Mouse (Mus musculus) stomach, embryonic 16.5 days (tissue): ENCODE results near the gene Tsc22d4. TPM values are rescaled to one million over a fixed set of nuclear protein-coding genes. Genes with fewer than 3 reads are reported as not detected.
"Not testable (repeated sequence)": the region's sequence is repeated elsewhere in the genome, so short reads cannot be mapped to it uniquely, and the experiment has no call there.

Source experiments
- ATAC-seq: fragments of 200-750 bp; cut with Nextera tagmentation; 2 replicates; pipeline ENCODE4 v1.8.0; 2017; ENCODE audit warnings: moderate number of reproducible peaks, moderate TSS enrichment; ENCODE audit not compliant: insufficient read depth, low FRiP score
- H3K27ac ChIP-seq: fragments of 300-500 bp; sonication (generic); 2 replicates; pipeline ENCODE4 v1.5.1; 2014; ENCODE audit warnings: low read length
- H3K27me3 ChIP-seq: fragments of 300-500 bp; sonication (generic); 2 replicates; pipeline ENCODE4 v1.6.1; 2014; ENCODE audit warnings: low read length, control low read depth, mixed read lengths; ENCODE audit not compliant: control insufficient read depth, insufficient read depth
- H3K36me3 ChIP-seq: fragments of 300-500 bp; sonication (generic); 2 replicates; pipeline ENCODE4 v1.6.1; 2014; ENCODE audit warnings: low read length; ENCODE audit not compliant: control insufficient read depth, insufficient read depth
- H3K4me1 ChIP-seq: fragments of 300-500 bp; sonication (generic); 2 replicates; pipeline ENCODE4 v1.6.1; 2014; ENCODE audit warnings: low read length, control low read depth, mixed read lengths; ENCODE audit not compliant: control insufficient read depth, insufficient read depth
- H3K4me2 ChIP-seq: fragments of 300-500 bp; sonication (generic); 2 replicates; pipeline ENCODE4 v1.6.1; 2014; ENCODE audit warnings: low read depth, low read length, mixed read lengths
- H3K4me3 ChIP-seq: fragments of 300-500 bp; sonication (generic); replicated peaks from 2 replicates; pipeline ENCODE4 v1.5.1; 2014; ENCODE audit warnings: mild to moderate bottlenecking, low read length
- H3K9ac ChIP-seq: fragments of 300-500 bp; sonication (generic); 2 replicates; pipeline ENCODE4 v1.6.1; 2014; ENCODE audit warnings: low read length
- H3K9me3 ChIP-seq: fragments of 300-500 bp; sonication (generic); replicated peaks from 2 replicates; pipeline ENCODE4 v1.6.1; 2016; ENCODE audit warnings: low read length, control low read depth; ENCODE audit not compliant: control insufficient read depth
- WGBS: fragments of 180-500 bp; shearing (Covaris S2); extraction: QIAGEN DNeasy Blood & Tissue Kit; methylation state at CpG from one replicate; pipeline ENCODE4 v1.1.7; 2014; 5-methylcytosine and 5-hydroxymethylcytosine counted together
- polyA plus RNA-seq: library from polyadenylated mRNA; unstranded; fragments of >200 nt; fragmentation: Nextera tagmentation; extraction: Ambion mirVana; gene quantifications from 2 replicates; pipeline ENCODE4 v1.2.1, GENCODE M21; 2015

The Tsc22d4 gene
- polyA plus RNA-seq, 1 experiment from 2014 or later: 119 TPM

GRCm38 (mm10) chr5:137718020-137718790, 27.3 kb upstream of the Tsc22d4 start:
- Histone ChIP-seq H3K4me1 (no peaks in the 10 kb centered on the region), H3K9ac (no peak overlapping the region), H3K4me3 (no peak overlapping the region), H3K9me3 (no peaks in the 10 kb centered on the region), H3K27ac (no peak overlapping the region), H3K27me3 (no peaks in the 10 kb centered on the region), H3K4me2 (no peak overlapping the region), H3K36me3 (no peaks in the 10 kb centered on the region)
- ATAC-seq: no peak
- WGBS: 55% methylated on average over 8 of the region's 8 CpGs

DNA sequence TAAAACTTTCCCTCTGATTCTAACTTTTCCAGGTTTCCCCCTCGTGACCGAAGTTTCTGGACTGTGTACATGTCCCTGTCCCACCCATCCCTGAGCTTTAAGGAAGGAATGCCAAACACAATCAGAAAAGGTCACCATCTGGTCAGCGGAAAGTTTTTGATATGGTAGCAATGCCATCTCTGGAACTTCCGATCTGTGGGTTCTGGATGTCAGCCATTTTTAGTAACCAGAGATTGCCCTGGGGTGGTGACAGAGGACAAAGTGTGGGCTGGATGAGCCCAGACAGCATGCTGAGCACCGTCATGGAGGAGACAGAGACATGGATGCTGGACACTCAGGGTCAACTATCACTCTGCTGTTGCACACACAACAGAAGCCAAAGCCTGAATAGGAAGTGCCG, 26.4 kb upstream of the Tsc22d4 start:
- Histone ChIP-seq H3K4me2 (no peak overlapping the region), H3K9me3 (no peaks in the 10 kb centered on the region), H3K27ac (no peak overlapping the region), H3K9ac (no peak overlapping the region), H3K4me3 (no peak overlapping the region), H3K36me3 (no peaks in the 10 kb centered on the region), H3K4me1 (no peaks in the 10 kb centered on the region), H3K27me3 (no peaks in the 10 kb centered on the region)
- no peak for ATAC-seq
- 72% methylated on average over 6 of the region's 6 CpGs for WGBS

- H3K9ac ChIP-seq, H3K9me3 ChIP-seq, H3K27me3 ChIP-seq, H3K4me1 ChIP-seq, H3K36me3 ChIP-seq, H3K27ac ChIP-seq: not testable (repeated sequence)
- 7% methylated on average over 10 of the region's 16 CpGs for WGBS
- H3K4me3 ChIP-seq: peak overlapping the region; percentile 14
- H3K4me2 ChIP-seq: peak overlapping the region; percentile 48
- ATAC-seq: peak; percentile 71; the same call in 1 of the 2 replicates
Measured at GRCm38 (mm10) chr5:137720558-137721164, 24.9 kb upstream of the Tsc22d4 start.

- ATAC-seq: no peak
- Histone ChIP-seq H3K4me1 (no peaks in the 10 kb centered on the region), H3K27me3 (no peaks in the 10 kb centered on the region), H3K9me3 (no peaks in the 10 kb centered on the region), H3K4me2 (no peak overlapping the region), H3K27ac (no peak overlapping the region), H3K9ac (no peak overlapping the region), H3K4me3 (no peak overlapping the region), H3K36me3 (no peaks in the 10 kb centered on the region)
- 76% methylated on average over 5 of the region's 5 CpGs for WGBS
Measured at GRCm38 (mm10) chr5:137723840-137724239, 21.7 kb upstream of the Tsc22d4 start.

- 60% methylated on average over 6 of the region's 6 CpGs for WGBS
- no peak overlapping the region for H3K4me3 ChIP-seq
- no peaks in the 10 kb centered on the region for H3K36me3 ChIP-seq
- H3K4me2 ChIP-seq: no peak overlapping the region
- no peaks in the 10 kb centered on the region for H3K27me3 ChIP-seq
- no peak overlapping the region for H3K9ac ChIP-seq
- H3K4me1 ChIP-seq: no peaks in the 10 kb centered on the region
- no peak overlapping the region for H3K27ac ChIP-seq
- H3K9me3 ChIP-seq: no peaks in the 10 kb centered on the region
- no peak for ATAC-seq
Measured at GRCm38 (mm10) chr5:137726767-137727166, 18.8 kb upstream of the Tsc22d4 start.

- Histone ChIP-seq H3K9ac (no peak overlapping the region; the same call in 1 of the 2 replicates), H3K4me1 (peaks cover 7% of the 10 kb centered on the region; the same call in 1 of the 2 replicates), H3K4me3 (no peak overlapping the region), H3K4me2 (no peak overlapping the region), H3K36me3 (no peaks in the 10 kb centered on the region; the same call in 1 of the 2 replicates), H3K9me3 (no peaks in the 10 kb centered on the region), H3K27me3 (no peaks in the 10 kb centered on the region), H3K27ac (no peak overlapping the region)
- 85% methylated on average over 12 of the region's 12 CpGs for WGBS
- no peak for ATAC-seq
Measured at GRCm38 (mm10) chr5:137733638-137734288, 11.8 kb upstream of the Tsc22d4 start.

DNA sequence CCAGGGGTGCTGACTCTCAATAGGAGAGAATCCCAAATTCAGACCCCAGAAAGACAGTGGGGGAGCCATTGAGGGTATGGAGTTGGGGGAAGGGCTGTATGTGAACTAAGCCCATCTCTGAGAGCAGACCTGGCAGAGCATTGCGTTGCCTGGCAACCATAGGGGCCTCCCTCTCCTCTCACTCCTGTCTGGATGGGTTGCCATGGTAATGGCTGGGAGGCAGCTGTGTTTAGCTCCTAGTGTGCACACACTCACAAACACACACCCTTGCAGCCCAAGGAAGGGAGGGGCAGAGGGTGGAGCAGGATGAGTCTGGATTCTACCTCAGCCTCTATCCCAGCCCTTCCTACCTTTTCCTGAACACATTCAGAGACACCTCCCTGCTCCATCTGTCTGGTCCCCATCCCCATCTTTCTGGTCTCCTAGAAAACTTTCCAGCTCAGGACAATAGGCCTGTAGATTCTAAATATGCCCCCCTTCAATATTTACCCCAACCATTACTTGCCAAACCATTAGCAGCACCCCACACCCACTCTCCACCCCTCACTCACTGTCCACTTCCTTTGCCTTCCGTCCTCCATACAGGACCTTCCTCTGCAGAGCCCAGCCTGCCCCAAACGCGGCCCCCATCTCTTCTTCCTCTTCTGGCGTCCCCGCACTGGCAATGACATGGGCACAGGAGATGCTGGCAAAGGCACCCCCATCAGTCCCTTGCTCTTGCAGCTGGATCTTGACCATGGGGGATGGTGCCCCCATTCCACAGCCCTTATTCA, 11.1 kb upstream of the Tsc22d4 start:
- Histone ChIP-seq H3K9me3 (no peaks in the 10 kb centered on the region), H3K27ac (no peak overlapping the region), H3K27me3 (no peaks in the 10 kb centered on the region), H3K9ac (no peak overlapping the region; the same call in 1 of the 2 replicates), H3K4me3 (no peak overlapping the region), H3K36me3 (no peaks in the 10 kb centered on the region; the same call in 1 of the 2 replicates), H3K4me2 (no peak overlapping the region), H3K4me1 (peaks cover 7% of the 10 kb centered on the region; the same call in 1 of the 2 replicates)
- WGBS: 62% methylated on average over 6 of the region's 6 CpGs
- peak; percentile 44; the same call in 1 of the 2 replicates for ATAC-seq

DNA sequence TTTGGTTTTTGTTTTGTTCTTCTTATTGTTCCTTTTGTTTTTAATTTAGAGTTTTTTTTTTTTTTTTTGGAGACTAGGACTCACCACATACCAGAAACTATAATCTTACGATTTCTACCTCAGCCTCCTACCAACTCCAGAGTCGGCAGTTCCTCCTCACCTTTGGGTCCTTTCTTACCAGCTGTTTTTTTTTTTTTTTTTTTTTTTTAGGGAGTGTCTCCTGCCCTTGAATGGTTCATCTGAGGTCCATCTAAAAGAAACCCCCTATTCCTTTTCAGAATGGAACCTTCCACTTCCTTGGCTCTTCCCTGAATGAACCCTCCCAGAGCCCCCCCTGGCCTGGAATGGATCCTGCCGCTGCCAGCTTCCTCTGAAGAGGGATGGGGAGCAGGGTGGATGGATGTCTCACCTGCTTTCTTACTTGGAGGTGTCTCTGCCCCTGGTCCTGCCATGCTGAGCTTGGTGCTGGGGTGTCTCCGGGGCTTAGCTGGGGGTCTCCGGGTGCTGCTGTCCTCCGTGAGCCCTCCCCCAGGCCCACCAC, 8.1 kb upstream of the Tsc22d4 start:
- no peak overlapping the region for H3K4me3 ChIP-seq
- 79% methylated on average over 6 of the region's 6 CpGs for whole genome bisulfite sequencing

More for the DNA sequence above, 8.1 kb upstream of the Tsc22d4 start:
- Histone ChIP-seq H3K4me1 (peaks cover 16% of the 10 kb centered on the region), H3K9ac (no peak overlapping the region), H3K4me2 (no peak overlapping the region), H3K36me3 (no peaks in the 10 kb centered on the region; the same call in 1 of the 2 replicates), H3K9me3 (no peaks in the 10 kb centered on the region), H3K27ac (no peak overlapping the region), H3K27me3 (no peaks in the 10 kb centered on the region)
- no peak for ATAC-seq
